Mouse (Mus musculus): ENCODE results near the gene Ache.
"Not testable (repeated sequence)": the region's sequence is repeated elsewhere in the genome, so short reads cannot be mapped to it uniquely, and the experiment has no call there.

Ache gene
- long read RNA-seq, experiment 1, transcript Ache-201 (5 exons, 2,186 nt) = major isoform, 7 of 11 reads
- long read RNA-seq, experiment 1, partial matches to known transcripts = 1 of 11 reads
- long read RNA-seq, experiment 1, other reads (novel, unspliced or antisense) = 0 of 11 reads
- long read RNA-seq, experiment 2, transcript Ache-201 (5 exons, 2,186 nt) = major isoform, 7 of 8 reads
- long read RNA-seq, experiment 2, partial matches to known transcripts = 1 of 8 reads
- long read RNA-seq, experiment 2, other reads (novel, unspliced or antisense) = 0 of 8 reads

DNA sequence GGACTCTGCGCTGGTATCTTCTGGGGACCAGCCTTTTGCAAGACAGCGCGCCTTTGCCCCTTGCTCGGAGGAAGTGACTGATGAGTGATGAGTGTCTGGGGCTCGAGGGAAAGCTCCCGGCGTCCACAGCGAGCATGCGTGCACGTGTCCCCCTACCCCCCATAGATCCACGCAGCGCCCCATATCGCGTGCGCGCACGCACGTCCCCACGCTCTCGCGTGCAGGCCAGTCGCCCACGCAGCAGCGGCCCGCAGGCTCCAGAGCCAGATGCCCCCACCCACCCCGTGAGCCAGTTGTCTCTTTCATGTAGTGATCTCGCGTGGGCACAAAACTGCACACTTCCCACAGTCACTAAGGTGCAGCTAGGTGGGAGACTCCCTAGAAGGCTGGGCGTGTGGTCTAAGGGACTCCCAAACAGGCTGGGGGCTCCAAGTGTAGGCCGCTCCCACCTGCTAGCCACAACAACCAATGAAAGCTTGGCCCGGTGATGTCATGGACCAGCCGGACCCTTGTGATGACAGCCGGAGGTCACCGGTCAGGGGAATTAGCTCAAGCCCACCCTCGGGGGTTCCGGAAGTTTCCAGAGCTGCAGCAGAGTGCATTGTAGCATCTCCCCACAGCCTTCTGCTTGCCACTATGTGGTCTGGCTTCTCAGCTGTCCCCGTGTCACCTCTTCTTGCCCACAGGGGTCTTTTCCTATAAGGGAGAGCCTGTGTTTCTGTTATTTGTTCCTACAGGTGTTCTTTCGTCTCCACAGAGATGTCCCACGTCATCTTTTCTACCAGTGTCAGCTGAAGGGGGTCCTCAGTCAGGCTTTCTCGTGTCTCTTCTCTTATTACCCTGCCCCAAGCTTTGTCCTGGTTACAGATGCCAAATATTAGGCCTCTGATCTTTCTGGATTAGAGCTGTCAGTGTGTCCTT is at the start of gene Ache:
Gene Ache (plus strand): TSS at position 488 of the 921 bp plus-strand sequence.
- intact Hi-C loops (cut with DNase I) = loop anchor here (2.0 kb wide), 1 partner anchor 164 kb away; no protein-coding TSS in a partner anchor

DNA sequence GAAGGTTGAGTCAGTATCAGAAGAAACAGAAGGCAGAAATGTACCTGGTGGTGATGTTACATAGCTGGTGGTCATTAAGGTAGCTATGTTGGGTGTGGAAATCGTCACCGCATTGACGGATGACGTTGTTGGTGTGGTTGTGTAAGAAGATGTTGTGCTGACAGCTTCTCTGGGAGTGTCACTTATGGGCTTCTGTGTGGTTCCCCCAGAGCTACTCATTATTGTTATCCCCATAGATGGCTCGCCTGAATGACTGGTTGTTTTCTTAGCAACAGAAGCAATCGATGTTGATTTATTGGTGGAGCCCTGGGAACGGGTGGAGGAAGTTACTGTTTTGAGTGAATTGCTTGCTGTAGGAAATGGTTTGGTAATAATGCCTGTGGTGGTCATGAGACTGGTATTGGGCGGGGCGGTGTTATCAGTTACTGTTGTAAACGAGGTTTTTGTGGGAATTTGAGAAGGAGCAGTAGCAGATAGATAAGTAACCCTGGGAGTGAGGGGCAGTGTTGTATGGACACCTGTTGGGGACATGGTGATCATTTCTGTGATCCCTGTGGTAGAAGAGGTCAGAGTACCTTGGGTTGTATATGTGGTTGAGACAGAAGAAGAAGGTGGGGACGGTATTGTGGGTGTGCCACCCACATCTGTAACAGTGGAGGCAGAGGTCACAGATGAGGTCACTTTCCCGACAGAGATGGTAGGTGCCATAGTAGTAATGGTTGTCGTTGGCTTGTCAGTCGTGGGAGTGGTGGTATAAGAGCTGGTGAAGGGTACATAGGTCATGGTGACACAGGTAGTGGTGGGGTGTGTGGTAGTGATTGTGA is 23.2 kb upstream of the Ache start:
- intact Hi-C loops (cut with DNase I) = no loop called here

DNA sequence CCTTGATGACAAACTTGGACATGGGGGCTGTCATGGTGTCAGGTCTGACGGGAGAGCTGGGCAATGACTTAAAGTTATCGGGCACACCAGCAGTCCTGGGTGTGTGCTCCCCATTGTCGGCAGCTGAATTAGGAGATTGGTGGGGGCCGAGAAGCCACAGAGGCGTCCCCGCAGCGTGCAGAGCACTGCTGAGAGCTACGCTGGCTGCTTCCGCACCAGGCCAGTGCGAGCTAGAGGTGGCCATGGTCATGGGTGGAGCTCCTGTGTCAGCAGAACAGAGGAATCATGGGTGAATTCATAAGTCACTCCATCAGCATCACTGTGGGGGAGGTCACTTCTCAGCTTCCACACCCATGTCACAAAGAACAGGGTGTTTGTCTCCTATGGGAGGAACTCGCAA is 22.5 kb upstream of the Ache start:
- intact Hi-C loops (cut with DNase I) = no loop called here

DNA sequence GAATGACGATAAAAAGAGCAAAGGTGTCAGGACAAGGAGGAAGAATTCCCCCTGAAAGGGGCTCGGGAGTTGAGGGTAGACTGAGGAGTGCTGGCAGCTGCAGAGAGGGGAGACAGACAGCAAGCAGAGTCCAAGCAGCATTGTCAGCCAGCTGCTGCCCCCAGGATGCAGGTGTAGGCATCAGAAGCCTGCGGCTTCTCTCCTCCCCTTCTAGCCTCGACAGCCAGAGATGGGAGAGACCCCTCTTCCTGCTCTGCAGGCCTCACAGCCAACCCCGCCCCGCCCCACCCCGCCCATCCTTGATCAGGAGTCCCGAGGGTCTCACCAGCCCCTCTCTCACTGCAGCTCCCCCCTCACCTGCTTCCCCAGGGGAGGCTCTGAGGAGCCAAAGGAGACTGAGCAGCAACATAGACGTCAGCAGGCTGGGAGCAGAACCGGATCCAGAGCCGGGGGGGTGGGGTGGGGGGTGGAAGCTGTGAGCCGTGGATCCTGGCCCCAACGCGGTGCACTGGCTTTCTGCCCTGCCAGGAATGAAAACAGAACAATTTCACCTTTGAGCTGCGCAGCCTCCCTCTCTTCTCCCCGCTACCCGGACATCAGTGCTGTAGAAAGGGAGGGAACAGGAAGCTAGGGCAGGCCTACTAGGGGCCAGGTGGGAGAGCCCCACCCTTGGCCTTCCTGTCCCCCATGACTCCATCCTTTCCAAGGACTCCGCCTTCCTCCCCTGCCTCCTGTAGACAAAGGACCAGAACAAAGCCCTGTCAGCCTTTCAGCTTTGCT is 19.0 kb upstream of the Ache start:
- intact Hi-C loops (cut with DNase I) = no loop called here

DNA sequence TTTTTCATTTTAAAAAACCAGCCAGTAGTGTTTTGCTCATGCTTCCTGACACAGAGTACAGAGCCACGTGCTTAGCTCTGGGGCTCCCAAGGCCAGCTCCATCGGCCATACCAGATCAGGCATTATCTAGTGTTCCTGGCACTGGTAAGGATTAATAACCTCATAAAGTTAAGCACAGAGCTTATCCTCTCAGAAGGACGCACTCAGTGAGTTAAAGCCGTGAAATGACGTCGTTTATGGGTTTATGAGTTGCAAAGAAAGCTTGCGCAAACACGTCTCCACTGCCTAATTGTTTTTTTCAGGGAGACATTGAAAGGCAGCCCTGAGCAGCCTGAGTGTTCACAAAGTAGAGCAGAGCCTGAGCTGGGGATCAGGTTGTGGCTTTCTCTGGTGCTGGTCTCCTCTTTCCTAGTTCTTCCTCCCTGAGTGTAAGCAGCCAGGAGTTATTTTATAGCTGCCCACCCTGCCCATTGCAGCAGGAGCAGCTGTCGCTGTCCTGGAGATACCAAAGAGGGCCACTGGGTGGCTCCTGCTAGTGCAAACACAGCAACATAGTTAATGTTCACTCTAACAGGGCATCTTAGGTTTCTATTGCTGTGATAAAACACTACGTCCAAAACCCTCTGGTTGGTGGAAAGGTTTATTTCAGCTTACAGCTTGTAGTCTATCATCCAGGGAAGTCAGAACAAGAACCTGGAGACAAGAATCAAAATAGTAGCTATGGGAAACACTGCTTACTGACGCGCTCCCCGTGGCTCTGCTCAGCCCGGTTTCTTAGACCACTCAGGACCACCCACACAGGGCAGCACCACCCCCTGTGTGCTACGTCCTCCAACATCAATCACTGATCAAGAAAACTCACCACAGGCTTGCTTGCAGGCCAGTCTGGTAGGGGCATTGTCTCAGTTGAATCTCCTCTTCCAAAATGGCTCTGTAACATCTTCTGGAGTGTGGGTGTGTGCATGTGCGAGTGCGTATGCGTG is 9.7 kb upstream of the Ache start:
- intact Hi-C loops (cut with DNase I) = no loop called here

DNA sequence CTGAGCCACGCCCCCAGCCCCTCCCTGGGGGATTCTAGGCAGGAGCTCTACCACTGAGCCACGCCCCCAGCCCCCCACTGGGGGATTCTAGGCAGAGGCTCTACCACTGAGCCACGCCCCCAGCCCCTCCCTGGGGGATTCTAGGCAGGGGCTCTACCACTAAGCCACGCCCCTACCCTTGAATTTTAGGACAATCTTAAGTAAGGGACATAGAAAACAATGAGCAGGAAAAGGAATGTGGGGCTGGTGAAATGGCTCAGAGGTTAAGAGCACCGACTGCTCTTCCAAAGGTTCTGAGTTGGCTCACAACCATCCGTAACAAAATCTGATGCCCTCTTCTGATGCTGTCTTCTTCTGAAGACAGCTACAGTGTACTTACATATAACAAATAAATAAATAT is 2.9 kb upstream of the Ache start:
- intact Hi-C loops (cut with DNase I) = not testable (repeated sequence)

DNA sequence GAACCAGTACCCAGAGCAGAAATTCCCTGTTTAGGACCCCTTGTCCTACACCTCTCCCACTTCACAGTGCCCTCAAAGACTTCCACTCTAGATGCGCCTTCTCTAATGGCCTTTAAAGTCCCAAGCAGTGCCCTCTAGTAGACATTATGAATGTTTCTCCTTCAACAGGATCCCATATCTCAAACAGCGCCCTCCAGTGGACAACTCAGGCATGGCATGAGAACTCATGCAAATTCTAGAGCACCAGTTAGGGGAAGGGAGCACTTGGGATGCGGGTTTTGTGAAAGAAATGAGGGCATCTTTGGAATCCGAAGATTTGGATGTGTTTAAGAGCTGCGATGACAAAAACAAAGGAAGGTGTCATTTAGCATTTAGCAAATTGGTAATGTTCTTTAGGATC is 2.3 kb upstream of the Ache start:
- intact Hi-C loops (cut with DNase I) = no loop called here

DNA sequence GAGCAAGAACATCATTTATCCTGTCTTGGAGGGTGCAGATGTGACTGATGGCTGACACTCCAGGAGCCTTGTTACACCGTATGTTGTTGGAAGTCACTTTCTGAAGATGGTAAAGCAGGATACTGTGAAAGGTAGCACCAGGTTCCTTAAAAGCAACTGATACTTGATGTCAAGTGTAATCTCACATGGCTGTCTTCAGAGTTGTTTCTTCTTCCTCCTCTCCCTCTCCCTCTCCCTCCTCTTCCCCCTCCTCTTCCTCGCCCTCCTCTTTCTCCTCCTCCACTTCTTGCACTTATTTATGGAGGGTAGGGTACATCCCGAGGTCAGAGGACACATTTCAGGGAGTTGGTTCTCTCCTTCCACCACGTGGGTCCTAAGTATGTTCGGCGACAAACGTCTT is 1.3 kb upstream of the Ache start:
- intact Hi-C loops (cut with DNase I) = loop anchor here (1.0 to 2.0 kb wide), 2 partner anchors 155 to 163 kb away; no protein-coding TSS in a partner anchor

DNA sequence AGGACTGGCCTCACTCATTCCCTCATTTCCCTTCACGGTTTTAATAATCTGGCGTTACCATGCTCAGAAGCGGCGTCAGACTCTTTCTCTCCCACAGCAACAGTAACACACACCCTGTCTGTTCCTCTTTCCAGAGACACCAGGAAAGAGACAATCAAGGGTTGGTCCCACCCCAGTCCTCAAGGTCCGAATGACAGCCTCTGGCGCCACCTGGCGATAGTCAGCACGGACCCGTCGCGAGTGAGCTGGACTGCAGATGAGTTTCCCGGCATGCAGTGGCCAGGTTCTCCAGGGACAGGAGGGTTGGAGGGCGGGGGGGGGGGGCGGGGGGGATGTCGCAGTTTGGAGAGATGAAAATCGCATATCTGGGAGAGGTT is 676 bp upstream of the Ache start:
- intact Hi-C loops (cut with DNase I) = loop anchor here (1.0 to 2.0 kb wide), 2 partner anchors 155 to 164 kb away; no protein-coding TSS in a partner anchor

DNA sequence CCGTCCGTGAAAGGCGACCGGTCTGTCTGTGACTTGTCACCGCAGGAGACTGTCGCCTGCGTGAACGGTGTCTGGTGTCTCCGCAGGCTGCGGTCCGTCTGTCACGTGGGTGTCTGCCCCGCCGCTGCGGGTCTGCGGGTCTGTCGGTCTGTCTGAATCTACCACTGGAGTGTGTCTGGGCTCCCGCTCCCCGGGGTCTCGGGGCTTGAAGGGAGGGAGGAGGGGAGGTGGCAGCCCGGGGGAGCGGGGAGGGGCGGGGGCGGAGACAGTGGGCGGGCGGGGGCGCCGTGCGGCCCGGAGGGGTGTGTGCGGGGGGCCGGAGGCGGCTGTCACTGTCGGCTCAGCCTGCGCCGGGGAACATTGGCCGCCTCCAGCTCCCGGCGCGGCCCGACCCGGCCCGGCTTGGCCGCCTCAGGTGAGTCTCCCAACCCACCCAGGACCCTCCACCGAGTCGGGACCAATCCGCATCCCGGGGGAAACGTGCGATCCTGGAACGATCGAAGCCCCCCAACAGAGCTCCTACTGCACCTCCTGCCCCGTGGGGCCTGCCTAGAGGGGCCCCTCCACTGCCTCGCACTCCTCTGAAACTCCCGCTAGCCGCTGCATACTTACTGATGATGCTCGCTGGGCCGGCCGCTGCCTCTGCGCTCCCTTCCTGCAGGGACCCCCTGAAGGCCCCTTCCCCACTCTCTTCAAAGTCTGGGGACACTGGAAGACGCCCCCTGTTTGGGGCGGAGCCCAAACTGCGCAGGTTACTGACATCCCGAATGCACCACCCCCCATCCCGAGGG is 829 bp downstream of the Ache start:
- intact Hi-C loops (cut with DNase I) = loop anchor here (2.0 kb wide), 1 partner anchor 165 kb away; no protein-coding TSS in a partner anchor

DNA sequence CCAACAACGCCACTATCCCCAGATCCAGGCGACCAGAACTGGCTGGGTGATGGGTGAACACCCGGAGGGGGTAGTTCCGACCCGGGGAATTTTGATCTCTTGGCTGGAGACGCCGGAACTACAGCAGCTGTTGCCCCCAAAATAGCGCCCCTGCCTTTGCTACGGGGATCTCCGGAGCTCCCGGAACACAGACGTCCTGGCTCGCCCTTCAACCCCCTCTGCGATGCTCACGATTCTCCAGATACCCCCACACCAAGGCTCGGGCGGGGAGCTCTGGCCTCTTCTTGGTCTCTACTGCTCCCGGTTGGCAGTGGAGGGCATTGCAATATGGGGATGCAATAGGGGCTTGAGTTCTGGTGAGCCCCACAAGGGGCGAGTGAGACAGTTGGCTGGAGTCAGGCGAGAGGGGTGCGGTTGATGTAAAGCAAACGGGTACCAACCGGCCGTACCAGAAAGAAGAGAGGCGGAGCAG is 1.7 kb downstream of the Ache start:
- intact Hi-C loops (cut with DNase I) = no loop called here

DNA sequence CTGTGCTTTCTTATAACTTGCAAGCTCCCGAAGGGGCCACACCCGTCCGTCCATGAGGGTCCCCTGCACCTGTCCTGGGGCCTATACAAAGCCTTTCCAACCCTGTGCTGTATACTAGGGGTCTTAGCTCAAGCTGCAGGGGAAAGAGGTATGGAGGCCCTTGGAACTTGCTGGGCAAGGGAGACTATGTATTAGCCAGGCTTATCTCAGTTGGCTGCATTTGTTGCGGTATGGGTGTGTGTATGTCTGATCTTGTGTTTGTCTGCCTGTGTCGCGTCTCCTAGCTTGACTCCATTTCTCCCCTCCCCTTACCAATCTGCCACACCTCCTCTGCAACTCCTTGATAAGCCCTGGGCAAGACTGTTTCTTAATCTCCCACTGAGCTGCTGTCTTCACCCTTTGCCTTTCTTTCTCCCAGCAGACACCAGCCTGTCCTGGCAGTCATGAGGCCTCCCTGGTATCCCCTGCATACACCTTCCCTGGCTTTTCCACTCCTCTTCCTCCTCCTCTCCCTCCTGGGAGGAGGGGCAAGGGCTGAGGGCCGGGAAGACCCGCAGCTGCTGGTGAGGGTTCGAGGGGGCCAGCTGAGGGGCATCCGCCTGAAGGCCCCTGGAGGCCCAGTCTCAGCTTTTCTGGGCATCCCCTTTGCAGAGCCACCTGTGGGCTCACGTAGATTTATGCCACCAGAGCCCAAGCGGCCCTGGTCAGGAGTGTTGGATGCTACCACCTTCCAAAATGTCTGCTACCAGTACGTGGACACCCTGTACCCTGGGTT is 2.5 kb downstream of the Ache start:
- intact Hi-C loops (cut with DNase I) = loop anchor here (5.0 kb wide), 1 partner anchor 88 kb away; no protein-coding TSS in a partner anchor

DNA sequence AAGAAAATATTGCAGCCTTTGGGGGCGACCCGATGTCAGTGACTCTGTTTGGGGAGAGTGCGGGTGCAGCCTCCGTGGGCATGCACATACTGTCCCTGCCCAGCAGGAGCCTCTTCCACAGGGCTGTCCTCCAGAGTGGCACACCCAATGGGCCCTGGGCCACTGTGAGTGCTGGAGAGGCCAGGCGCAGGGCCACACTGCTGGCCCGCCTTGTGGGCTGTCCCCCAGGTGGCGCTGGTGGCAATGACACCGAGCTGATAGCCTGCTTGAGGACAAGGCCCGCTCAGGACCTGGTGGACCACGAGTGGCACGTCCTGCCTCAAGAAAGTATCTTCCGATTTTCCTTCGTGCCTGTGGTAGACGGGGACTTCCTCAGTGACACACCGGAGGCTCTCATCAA is 3.4 kb downstream of the Ache start:
- intact Hi-C loops (cut with DNase I) = loop anchor here (5.0 kb wide), 1 partner anchor 87 kb away; no protein-coding TSS in a partner anchor

DNA sequence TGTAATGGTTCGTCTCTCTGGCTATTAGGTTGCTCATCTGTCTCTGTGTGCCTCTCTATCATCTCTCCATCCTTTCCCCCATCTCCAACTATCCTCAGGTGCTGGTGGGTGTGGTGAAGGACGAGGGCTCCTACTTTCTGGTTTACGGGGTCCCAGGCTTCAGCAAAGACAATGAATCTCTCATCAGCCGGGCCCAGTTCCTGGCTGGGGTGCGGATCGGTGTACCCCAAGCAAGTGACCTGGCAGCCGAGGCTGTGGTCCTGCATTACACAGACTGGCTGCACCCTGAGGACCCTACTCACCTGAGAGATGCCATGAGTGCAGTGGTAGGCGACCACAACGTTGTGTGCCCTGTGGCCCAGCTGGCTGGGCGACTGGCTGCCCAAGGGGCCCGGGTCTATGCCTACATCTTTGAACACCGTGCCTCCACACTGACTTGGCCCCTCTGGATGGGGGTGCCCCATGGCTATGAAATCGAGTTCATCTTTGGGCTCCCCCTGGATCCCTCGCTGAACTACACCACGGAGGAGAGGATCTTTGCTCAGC is 4.1 kb downstream of the Ache start:
- intact Hi-C loops (cut with DNase I) = loop anchor here (5.0 kb wide), 1 partner anchor 86 kb away; no protein-coding TSS in a partner anchor

DNA sequence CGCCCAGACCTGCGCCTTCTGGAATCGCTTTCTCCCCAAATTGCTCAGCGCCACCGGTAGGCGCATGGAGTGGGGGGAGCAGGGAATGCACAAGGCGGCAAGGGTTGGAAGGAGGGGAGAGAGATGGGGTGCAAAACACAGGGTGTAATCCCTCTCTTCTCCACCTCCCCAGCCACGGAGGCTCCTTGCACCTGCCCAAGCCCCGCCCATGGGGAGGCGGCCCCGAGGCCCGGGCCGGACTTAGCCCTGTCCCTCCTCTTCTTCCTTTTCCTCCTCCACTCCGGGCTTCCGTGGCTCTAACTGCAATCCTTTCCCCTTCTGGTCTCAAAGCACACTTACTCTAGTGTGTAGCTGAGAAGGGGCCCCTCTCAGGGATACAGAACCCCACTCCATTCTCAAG is 6.0 kb downstream of the Ache start:
- intact Hi-C loops (cut with DNase I) = loop anchor here (5.0 kb wide), 1 partner anchor 84 kb away; no protein-coding TSS in a partner anchor

DNA sequence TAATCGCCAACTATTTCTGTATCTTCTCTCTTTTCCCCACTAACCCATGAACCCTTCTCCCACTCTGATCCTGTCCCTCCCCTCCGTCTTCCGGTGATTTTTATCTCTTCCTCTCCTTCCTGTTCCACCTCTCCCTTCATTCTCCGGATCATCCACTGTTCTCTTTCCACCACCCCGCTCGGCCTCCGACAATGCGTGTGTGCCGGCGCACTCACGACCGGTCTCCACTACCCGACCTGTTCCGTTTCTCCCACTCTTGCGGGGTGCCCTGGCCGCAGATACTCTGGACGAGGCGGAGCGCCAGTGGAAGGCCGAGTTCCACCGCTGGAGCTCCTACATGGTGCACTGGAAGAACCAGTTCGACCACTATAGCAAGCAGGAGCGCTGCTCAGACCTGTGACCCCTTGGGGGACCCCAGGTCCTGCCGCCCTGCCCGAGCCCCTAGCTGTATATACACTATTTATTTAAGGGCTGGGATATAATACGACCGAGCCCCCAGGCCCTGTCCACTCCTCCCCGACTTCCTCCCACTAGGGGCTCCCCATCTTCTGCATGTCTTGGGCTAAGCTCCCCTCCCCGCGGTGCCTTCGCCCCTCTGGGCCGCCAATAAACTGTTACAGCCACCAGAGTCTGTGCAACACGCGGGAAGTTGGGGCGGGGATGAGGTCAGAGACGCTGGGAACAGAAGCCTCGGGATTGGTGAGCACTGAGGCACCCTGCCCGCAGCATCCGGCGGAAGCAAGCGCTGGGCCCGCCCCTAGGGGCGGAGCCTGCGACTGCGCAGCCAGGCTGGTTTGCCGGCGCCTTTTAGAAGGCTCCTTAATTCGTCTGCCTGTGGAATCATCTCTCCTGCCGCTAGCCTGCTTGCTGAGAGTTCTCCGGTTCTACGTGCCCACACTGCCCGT is 6.8 kb downstream of the Ache start, which contains the start of gene Ufsp1:
Gene Ufsp1 (plus strand): TSS at position 791 of the 905 bp plus-strand sequence.
- intact Hi-C loops (cut with DNase I) = loop anchor here (5.0 kb wide), 1 partner anchor 83 kb away; no protein-coding TSS in a partner anchor

Data from adrenal gland (tissue).